Mouse (Mus musculus) CH12.LX (cell line): ENCODE data around the gene Cap1. TPM values are rescaled to one million over a fixed set of nuclear protein-coding genes. Genes with fewer than 3 reads are reported as not detected.
A peak's percentile ranks its signal among the peaks of the same experiment; 100 is the strongest.

ENCODE experiments used
- DNase-seq: peaks from one replicate; pipeline ENCODE4 v3.0.0-alpha.2; 2013; ENCODE audit errors: extremely low read depth
- H3K27ac ChIP-seq: 2 replicates; pipeline ENCODE4 v1.5.1; 2012; ENCODE audit warnings: low read depth, mild to moderate bottlenecking, control low read depth, moderate library complexity; ENCODE audit not compliant: insufficient read depth
- H3K27me3 ChIP-seq: replicated peaks from 2 replicates; pipeline ENCODE3; 2012; ENCODE audit warnings: inconsistent platforms
- H3K36me3 ChIP-seq, 2 experiments: replicated peaks in 1 of 2; 2 replicates each; pipeline versions ENCODE3 to v1.6.1; 2012; ENCODE audit warnings: inconsistent platforms in 1 of 2, low read length in 1 of 2, mild to moderate bottlenecking in 1 of 2, mixed read lengths in 1 of 2, moderate library complexity in 1 of 2; ENCODE audit not compliant: control insufficient read depth in 1 of 2, insufficient read depth in 1 of 2
- H3K4me1 ChIP-seq, 2 experiments: 2 replicates each; pipeline ENCODE4 v1.6.1; 2012; ENCODE audit warnings: inconsistent platforms in 1 of 2, moderate library complexity in 1 of 2; ENCODE audit not compliant: insufficient read depth in 2 of 2, control insufficient read depth in 1 of 2
- H3K4me2 ChIP-seq: 2 replicates; pipeline ENCODE4 v1.6.1; 2012; ENCODE audit warnings: low read depth, mild to moderate bottlenecking, control low read depth; ENCODE audit not compliant: poor library complexity, insufficient read depth, severe bottlenecking
- H3K4me3 ChIP-seq, 3 experiments: fragments of 150-350 bp in 1 of 3; sonication (generic) in 1 of 3; replicated peaks in 1 of 3; 2 replicates each; pipeline versions ENCODE3 to v1.5.1; 2011 to 2012; ENCODE audit warnings: low read depth in 2 of 3, low read length in 2 of 3, mild to moderate bottlenecking in 2 of 3, moderate library complexity in 2 of 3, control low read depth in 1 of 3, improper control_type of control experiment in 1 of 3, inconsistent platforms in 1 of 3, mixed read lengths in 1 of 3; ENCODE audit not compliant: poor library complexity in 1 of 3
- H3K79me2 ChIP-seq: replicated peaks from 2 replicates; pipeline ENCODE4 v1.6.1; 2012; ENCODE audit warnings: mild to moderate bottlenecking, moderate library complexity; ENCODE audit not compliant: control insufficient read depth, poor library complexity, insufficient read depth, severe bottlenecking; ENCODE audit errors: extremely low read depth
- H3K9ac ChIP-seq: 2 replicates; pipeline ENCODE4 v1.6.1; 2012; ENCODE audit warnings: low read depth, mild to moderate bottlenecking, control low read depth, moderate library complexity; ENCODE audit not compliant: insufficient read depth
- H3K9me3 ChIP-seq: replicated peaks from 2 replicates; pipeline ENCODE3; 2012; ENCODE audit warnings: low read length, inconsistent platforms, mixed read lengths
- CHD1 ChIP-seq: IDR thresholded peaks from 2 replicates; pipeline ENCODE4 v1.6.1; 2012; ENCODE audit warnings: low read depth, low read length, improper control_type of control experiment, inconsistent platforms
- CTCF ChIP-seq, 2 experiments: IDR thresholded peaks in 1 of 2; conservative IDR thresholded peaks in 1 of 2; 2 replicates each; pipeline ENCODE4 v1.5.1; 2011 to 2012; ENCODE audit warnings: low read depth in 2 of 2, low read length in 2 of 2, improper control_type of control experiment in 1 of 2, inconsistent platforms in 1 of 2, mild to moderate bottlenecking in 1 of 2, moderate library complexity in 1 of 2
- EP300 ChIP-seq: IDR thresholded peaks from 2 replicates; pipeline ENCODE4 v1.6.1; 2011; ENCODE audit warnings: low read length, improper control_type of control experiment
- GABPA ChIP-seq: IDR thresholded peaks from 2 replicates; pipeline ENCODE4 v1.6.1; 2012; ENCODE audit warnings: low read depth, low read length, improper control_type of control experiment, inconsistent platforms; ENCODE audit not compliant: insufficient replicate concordance
- HCFC1 ChIP-seq: IDR thresholded peaks from 2 replicates; pipeline ENCODE4 v1.6.1; 2012; ENCODE audit warnings: low read depth, mild to moderate bottlenecking, inconsistent platforms, low read length, improper control_type of control experiment
- IRF4 ChIP-seq: IDR thresholded peaks from 2 replicates; pipeline ENCODE4 v1.6.1; 2014; ENCODE audit warnings: low read depth, mild to moderate bottlenecking, inconsistent platforms, low read length, improper control_type of control experiment
- JUN ChIP-seq: IDR thresholded peaks from 2 replicates; pipeline ENCODE4 v1.6.1; 2011; ENCODE audit warnings: low read depth, mild to moderate bottlenecking, low read length, improper control_type of control experiment, moderate library complexity; ENCODE audit not compliant: insufficient read depth
- KAT2A ChIP-seq: IDR thresholded peaks from 2 replicates; pipeline ENCODE4 v1.6.1; 2012; ENCODE audit warnings: low read length, improper control_type of control experiment, inconsistent platforms; ENCODE audit not compliant: insufficient replicate concordance
- MAFK ChIP-seq: IDR thresholded peaks from 2 replicates; pipeline ENCODE4 v1.6.1; 2011; ENCODE audit warnings: low read length, improper control_type of control experiment; ENCODE audit not compliant: insufficient replicate concordance
- MAX ChIP-seq: IDR thresholded peaks from 2 replicates; pipeline ENCODE4 v1.6.1; 2011; ENCODE audit warnings: low read length, improper control_type of control experiment
- MEF2A ChIP-seq: IDR thresholded peaks from 2 replicates; pipeline ENCODE4 v1.6.1; 2014; ENCODE audit warnings: low read depth, mild to moderate bottlenecking, inconsistent platforms, low read length, improper control_type of control experiment, borderline replicate concordance
- MXI1 ChIP-seq: IDR thresholded peaks from 2 replicates; pipeline ENCODE4 v1.6.1; 2011; ENCODE audit warnings: mild to moderate bottlenecking, low read depth, low read length, improper control_type of control experiment
- MYC ChIP-seq: IDR thresholded peaks from 2 replicates; pipeline ENCODE4 v1.6.1; 2011; ENCODE audit warnings: low read depth, mild to moderate bottlenecking, improper control_type of control experiment, low read length
- NELFE ChIP-seq: IDR thresholded peaks from 2 replicates; pipeline ENCODE4 v1.6.1; 2011; ENCODE audit warnings: low read depth, low read length, improper control_type of control experiment
- NRF1 ChIP-seq: IDR thresholded peaks from 2 replicates; pipeline ENCODE4 v1.6.1; 2014; ENCODE audit warnings: low read depth, mild to moderate bottlenecking, inconsistent platforms, low read length, improper control_type of control experiment, moderate library complexity
- PAX5 ChIP-seq: IDR thresholded peaks from 2 replicates; pipeline ENCODE4 v1.6.1; 2012; ENCODE audit warnings: low read length, inconsistent platforms, mixed read lengths
- POLR2A ChIP-seq: IDR thresholded peaks from 2 replicates; pipeline ENCODE4 v1.6.1; 2011; ENCODE audit warnings: low read depth, mild to moderate bottlenecking, improper control_type of control experiment, low read length
- POLR2AphosphoS2 ChIP-seq: IDR thresholded peaks from 2 replicates; pipeline ENCODE4 v1.6.1; 2011; ENCODE audit warnings: low read depth, low read length, improper control_type of control experiment
- RAD21 ChIP-seq: IDR thresholded peaks from 2 replicates; pipeline ENCODE4 v1.6.1; 2011; ENCODE audit warnings: low read depth, mild to moderate bottlenecking, low read length, improper control_type of control experiment, moderate library complexity
- RCOR1 ChIP-seq: conservative IDR thresholded peaks from 2 replicates; pipeline ENCODE4 v1.6.1; 2012; ENCODE audit warnings: low read depth, mild to moderate bottlenecking, inconsistent platforms, low read length, improper control_type of control experiment
- SIN3A ChIP-seq: IDR thresholded peaks from 2 replicates; pipeline ENCODE4 v1.6.1; 2012; ENCODE audit warnings: low read length, improper control_type of control experiment, inconsistent platforms
- SMC3 ChIP-seq: IDR thresholded peaks from 2 replicates; pipeline ENCODE4 v1.6.1; 2011; ENCODE audit warnings: low read depth, low read length, improper control_type of control experiment
- TBP ChIP-seq: conservative IDR thresholded peaks from 2 replicates; pipeline ENCODE4 v1.6.1; 2011; ENCODE audit warnings: low read depth, low read length, improper control_type of control experiment
- UBTF ChIP-seq: IDR thresholded peaks from 2 replicates; pipeline ENCODE4 v1.6.1; 2012; ENCODE audit warnings: low read depth, mild to moderate bottlenecking, inconsistent platforms, low read length, improper control_type of control experiment, moderate library complexity
- USF1 ChIP-seq: IDR thresholded peaks from 2 replicates; pipeline ENCODE4 v1.6.1; 2014; ENCODE audit warnings: low read depth, mild to moderate bottlenecking, inconsistent platforms, low read length, improper control_type of control experiment
- USF2 ChIP-seq: conservative IDR thresholded peaks from 2 replicates; pipeline ENCODE4 v1.6.1; 2011; ENCODE audit warnings: low read depth, low read length, improper control_type of control experiment
- ZC3H11A ChIP-seq: IDR thresholded peaks from 2 replicates; pipeline ENCODE4 v1.6.1; 2012; ENCODE audit warnings: low read depth, mild to moderate bottlenecking, inconsistent platforms, low read length, improper control_type of control experiment
- ZMIZ1 ChIP-seq: IDR thresholded peaks from 2 replicates; pipeline ENCODE4 v1.6.1; 2012; ENCODE audit warnings: low read depth, mild to moderate bottlenecking, inconsistent platforms, low read length, improper control_type of control experiment
- dilution Hi-C: fragments of 300-500 bp; cut with MboI; formaldehyde crosslinking; loops from 2 replicates; pipeline ENCODE4 v1.14.3; 2020; ENCODE audit warnings: low sequenced_read_pairs; ENCODE audit not compliant: extremely low pct_unique_long_range_greater_than_20kb, extremely low pct_ligation_motif_present
- in situ Hi-C: fragments of 300-500 bp; cut with MboI; formaldehyde crosslinking; loops from 3 replicates; pipeline ENCODE4 v1.14.3; 2019; ENCODE audit warnings: low sequenced_read_pairs, low pct_ligation_motif_present, low pct_unique_long_range_greater_than_20kb, mixed read lengths
- polyA plus RNA-seq: library from polyadenylated mRNA; unstranded; fragments of >175 nt; gene quantifications from 2 replicates; pipeline ENCODE4 v1.2.1, GENCODE M21; 2012; ENCODE audit warnings: low read depth; ENCODE audit not compliant: insufficient read length
- total RNA-seq, 2 experiments: library from RNA; depleted of rRNA; stranded (reverse); fragments of 300-350 nt in 1 of 2; fragments of >200 nt in 1 of 2; gene quantifications; 2 replicates each; pipeline ENCODE4 v1.2.3; 2012 to 2014

The Cap1 gene
- total and polyA plus RNA-seq, 3 experiments = 118 to 195 (median 159) TPM

DNA sequence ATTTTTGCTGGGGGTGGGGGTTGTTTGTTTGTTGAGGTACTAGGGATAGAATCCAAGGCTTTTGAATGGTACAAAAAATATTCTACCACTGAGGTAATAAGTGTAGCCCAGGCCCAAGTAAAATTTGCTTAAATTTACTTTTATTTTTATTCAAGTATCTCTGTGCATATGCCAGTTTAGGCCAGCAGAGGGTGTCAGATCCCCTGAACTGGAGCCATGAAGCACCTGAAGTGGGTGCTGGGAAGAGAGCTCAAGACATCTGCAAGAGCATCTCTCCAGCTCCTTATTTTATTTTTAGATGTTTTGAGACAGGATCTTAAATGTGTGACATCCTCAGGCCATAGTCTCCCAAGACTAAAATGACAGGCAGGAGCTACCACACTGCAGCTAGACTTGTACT, 15.8 kb downstream of the Cap1 start:
- H3K4me1 ChIP-seq = peaks cover 23 to 67% of the 10 kb centered on the region in 2 experiments
- no peak overlapping the region for H3K4me3 ChIP-seq
- H3K27ac ChIP-seq = no peak overlapping the region
- TF ChIP-seq HCFC1 = peak; percentile 13; the same call in 1 of the 2 replicates
- peak; percentile 48; the same call in 1 of the 2 replicates for TF ChIP-seq SIN3A
- no peak for TF ChIP-seq MXI1
- no peak for TF ChIP-seq CHD1
- no peak for TF ChIP-seq ZC3H11A
- TF ChIP-seq EP300 = 0 out of 2 replicates have a peak, but pooled peaks have one; percentile 13
- TF ChIP-seq JUN = no peak
- no peak for TF ChIP-seq TBP
- TF ChIP-seq RCOR1 = no peak
- no peak for TF ChIP-seq NRF1
- no peak for TF ChIP-seq MAFK
- TF ChIP-seq GABPA = no peak
- 0 out of 2 replicates have a peak, but pooled peaks have one; percentile 21 for TF ChIP-seq MYC
- TF ChIP-seq CTCF (conservative IDR thresholded peaks at IDR 0.05 in 1 of 2, IDR thresholded peaks at IDR 0.05 in 1 of 2; ENCODE audit: low read depth in 2 of 2, low read length in 2 of 2) = peak; percentile 45 to 79; a peak in 2 of 4 replicates
- TF ChIP-seq POLR2A = no peak
- no peak for TF ChIP-seq MAX
- TF ChIP-seq KAT2A = no peak
- peak; percentile 75 for TF ChIP-seq SMC3
- TF ChIP-seq RAD21 = peak; percentile 69
- no peaks in the 10 kb centered on the region for H3K27me3 ChIP-seq
- in situ Hi-C loops = no loop called here
- no peaks in the 10 kb centered on the region for H3K9me3 ChIP-seq
- H3K9ac ChIP-seq = no peak overlapping the region
- peak; percentile 56 for DNase-seq
- no peak overlapping the region for H3K4me2 ChIP-seq
- H3K79me2 ChIP-seq = peaks cover 32% of the 10 kb centered on the region
- dilution Hi-C loops = no loop called here
- peaks cover 49 to 69% of the 10 kb centered on the region in 2 experiments for H3K36me3 ChIP-seq

- H3K9ac ChIP-seq = no peak overlapping the region
- in situ Hi-C loops = no loop called here
- H3K36me3 ChIP-seq = peaks cover 64 to 80% of the 10 kb centered on the region in 2 experiments
- peaks cover 13% of the 10 kb centered on the region for H3K79me2 ChIP-seq
- H3K9me3 ChIP-seq = no peaks in the 10 kb centered on the region
- peaks cover 18 to 51% of the 10 kb centered on the region in 2 experiments for H3K4me1 ChIP-seq
- no peak for DNase-seq
- H3K27me3 ChIP-seq = no peaks in the 10 kb centered on the region
- H3K4me2 ChIP-seq = no peak overlapping the region
- TF ChIP-seq SMC3 = no peak
- TF ChIP-seq CTCF (conservative IDR thresholded peaks at IDR 0.05 in 1 of 2, IDR thresholded peaks at IDR 0.05 in 1 of 2; ENCODE audit: low read depth in 2 of 2, low read length in 2 of 2) = no peak
- no peak for TF ChIP-seq MEF2A
- TF ChIP-seq MAFK = no peak
- TF ChIP-seq UBTF = no peak
- TF ChIP-seq IRF4 = no peak
- TF ChIP-seq POLR2AphosphoS2 = no peak
- no peak for TF ChIP-seq USF1
- no peak for TF ChIP-seq ZC3H11A
- TF ChIP-seq PAX5 = no peak
- no peak for TF ChIP-seq SIN3A
- no peak for TF ChIP-seq CHD1
- TF ChIP-seq NELFE = no peak
- no peak for TF ChIP-seq ZMIZ1
- no peak for TF ChIP-seq NRF1
- no peak for TF ChIP-seq USF2
- no peak for TF ChIP-seq JUN
- dilution Hi-C loops = no loop called here
- no peak overlapping the region for H3K4me3 ChIP-seq
- no peak overlapping the region for H3K27ac ChIP-seq
These were observed 17.8 kb downstream of the Cap1 start for GRCm38 (mm10) chr4:122868041-122868440.
